Mouse (Mus musculus): ENCODE results near the gene Gm12169. TPM values are rescaled to one million over a fixed set of nuclear protein-coding genes. Genes with fewer than 3 reads are reported as not detected.

The Gm12169 gene
- total and polyA plus RNA-seq, 3 experiments: not detected

- peaks cover under 1% of the 10 kb centered on the region for H3K9me3 ChIP-seq (replicated peaks; ENCODE audit: low read length)
- no peak overlapping the region for H3K27ac ChIP-seq (ENCODE audit: insufficient read depth, low read depth)
- no peak overlapping the region for H3K9ac ChIP-seq (ENCODE audit: insufficient read depth, low read depth)
- no peaks in the 10 kb centered on the region for H3K27me3 ChIP-seq (replicated peaks)
- dilution Hi-C loops (cut with MboI; ENCODE audit: extremely low pct_ligation_motif_present, extremely low pct_unique_long_range_greater_than_20kb, low sequenced_read_pairs): no loop called here
- H3K36me3 ChIP-seq (replicated peaks in 1 of 2; ENCODE audit: control insufficient read depth in 1 of 2, insufficient read depth in 1 of 2, low read length in 1 of 2): no peaks in the 10 kb centered on the region
- no peak overlapping the region for H3K4me2 ChIP-seq (ENCODE audit: insufficient read depth, low read depth, poor library complexity, severe bottlenecking)
- no peak overlapping the region for H3K4me3 ChIP-seq (replicated peaks in 1 of 3; ENCODE audit: low read depth in 2 of 3, low read length in 2 of 3, poor library complexity in 1 of 3)
- DNase-seq (ENCODE audit: extremely low read depth): no peak
- H3K79me2 ChIP-seq (replicated peaks; ENCODE audit: control insufficient read depth, extremely low read depth, insufficient read depth, poor library complexity, severe bottlenecking): no peaks in the 10 kb centered on the region
- no peak for TF ChIP-seq NELFE (IDR thresholded peaks at IDR 0.05; ENCODE audit: low read depth, low read length)
- TF ChIP-seq CHD2 (IDR thresholded peaks at IDR 0.05; ENCODE audit: low read length): no peak
- TF ChIP-seq BHLHE40 (IDR thresholded peaks at IDR 0.05; ENCODE audit: low read depth, low read length): no peak
- no peak for TF ChIP-seq POLR2AphosphoS2 (IDR thresholded peaks at IDR 0.05; ENCODE audit: low read depth, low read length)
- TF ChIP-seq IRF4 (IDR thresholded peaks at IDR 0.05; ENCODE audit: low read depth, low read length): no peak
- no peak for TF ChIP-seq TBP (conservative IDR thresholded peaks at IDR 0.05; ENCODE audit: low read depth, low read length)
- H3K4me1 ChIP-seq (ENCODE audit: control insufficient read depth in 1 of 2, insufficient read depth in 2 of 2): peaks cover 0 to 3% of the 10 kb centered on the region in 2 experiments; a peak in 1 of 4 replicates
- in situ Hi-C loops (cut with MboI; ENCODE audit: low pct_ligation_motif_present, low pct_unique_long_range_greater_than_20kb, low sequenced_read_pairs): no loop called here
Observed at GRCm38 (mm10) chr11:46480517-46480916, 43.5 kb upstream of the Gm12169 start.

- peak; percentile 11 for DNase-seq (ENCODE audit: extremely low read depth)
- TF ChIP-seq E2F4 (IDR thresholded peaks at IDR 0.05; ENCODE audit: insufficient replicate concordance, low read depth, low read length) (no peak), USF1 (IDR thresholded peaks at IDR 0.05; ENCODE audit: low read depth, low read length) (no peak), CTCF (conservative IDR thresholded peaks at IDR 0.05 in 1 of 2, IDR thresholded peaks at IDR 0.05 in 1 of 2; ENCODE audit: low read depth in 2 of 2, low read length in 2 of 2) (peak in 1 of 2 experiments; percentile 71; a peak in 2 of 4 replicates), SMC3 (IDR thresholded peaks at IDR 0.05; ENCODE audit: low read depth, low read length) (peak; percentile 75), RAD21 (IDR thresholded peaks at IDR 0.05; ENCODE audit: low read depth, low read length) (peak; percentile 73)
- in situ Hi-C loops (cut with MboI; ENCODE audit: low pct_ligation_motif_present, low pct_unique_long_range_greater_than_20kb, low sequenced_read_pairs) (no loop called here), dilution Hi-C loops (cut with MboI; ENCODE audit: extremely low pct_ligation_motif_present, extremely low pct_unique_long_range_greater_than_20kb, low sequenced_read_pairs) (no loop called here)
- peaks cover 4% of the 10 kb centered on the region for H3K9me3 ChIP-seq (replicated peaks; ENCODE audit: low read length)
- no peak overlapping the region for H3K27ac ChIP-seq (ENCODE audit: insufficient read depth, low read depth)
- no peaks in the 10 kb centered on the region for H3K36me3 ChIP-seq (replicated peaks in 1 of 2; ENCODE audit: control insufficient read depth in 1 of 2, insufficient read depth in 1 of 2, low read length in 1 of 2)
- H3K4me3 ChIP-seq (replicated peaks in 1 of 3; ENCODE audit: low read depth in 2 of 3, low read length in 2 of 3, poor library complexity in 1 of 3): no peak overlapping the region
- no peaks in the 10 kb centered on the region for H3K79me2 ChIP-seq (replicated peaks; ENCODE audit: control insufficient read depth, extremely low read depth, insufficient read depth, poor library complexity, severe bottlenecking)
- no peaks in the 10 kb centered on the region for H3K4me1 ChIP-seq (ENCODE audit: control insufficient read depth in 1 of 2, insufficient read depth in 2 of 2)
- H3K9ac ChIP-seq (ENCODE audit: insufficient read depth, low read depth): no peak overlapping the region
- no peak overlapping the region for H3K4me2 ChIP-seq (ENCODE audit: insufficient read depth, low read depth, poor library complexity, severe bottlenecking)
- H3K27me3 ChIP-seq (replicated peaks): no peaks in the 10 kb centered on the region
Observed at GRCm38 (mm10) chr11:46488231-46488630, 35.8 kb upstream of the Gm12169 start.

GRCm38 (mm10) chr11:46488650-46489049 lies 35.4 kb upstream of the Gm12169 start:
- H3K4me2 ChIP-seq (ENCODE audit: insufficient read depth, low read depth, poor library complexity, severe bottlenecking): no peak overlapping the region
- dilution Hi-C loops (cut with MboI; ENCODE audit: extremely low pct_ligation_motif_present, extremely low pct_unique_long_range_greater_than_20kb, low sequenced_read_pairs): no loop called here
- H3K4me1 ChIP-seq (ENCODE audit: control insufficient read depth in 1 of 2, insufficient read depth in 2 of 2): no peaks in the 10 kb centered on the region
- H3K27ac ChIP-seq (ENCODE audit: insufficient read depth, low read depth): no peak overlapping the region
- H3K27me3 ChIP-seq (replicated peaks): no peaks in the 10 kb centered on the region
- H3K4me3 ChIP-seq (replicated peaks in 1 of 3; ENCODE audit: low read depth in 2 of 3, low read length in 2 of 3, poor library complexity in 1 of 3): no peak overlapping the region
- no peak overlapping the region for H3K9ac ChIP-seq (ENCODE audit: insufficient read depth, low read depth)
- in situ Hi-C loops (cut with MboI; ENCODE audit: low pct_ligation_motif_present, low pct_unique_long_range_greater_than_20kb, low sequenced_read_pairs): no loop called here
- no peak for DNase-seq (ENCODE audit: extremely low read depth)
- TF ChIP-seq SIN3A (IDR thresholded peaks at IDR 0.05; ENCODE audit: low read length): no peak
- no peak for TF ChIP-seq POLR2AphosphoS2 (IDR thresholded peaks at IDR 0.05; ENCODE audit: low read depth, low read length)
- no peak for TF ChIP-seq MXI1 (IDR thresholded peaks at IDR 0.05; ENCODE audit: low read depth, low read length)
- no peak for TF ChIP-seq UBTF (IDR thresholded peaks at IDR 0.05; ENCODE audit: low read depth, low read length)
- TF ChIP-seq BHLHE40 (IDR thresholded peaks at IDR 0.05; ENCODE audit: low read depth, low read length): no peak
- TF ChIP-seq CTCF (conservative IDR thresholded peaks at IDR 0.05 in 1 of 2, IDR thresholded peaks at IDR 0.05 in 1 of 2; ENCODE audit: low read depth in 2 of 2, low read length in 2 of 2): no peak
- TF ChIP-seq ZMIZ1 (IDR thresholded peaks at IDR 0.05; ENCODE audit: low read depth, low read length): no peak
- TF ChIP-seq ZKSCAN1 (IDR thresholded peaks at IDR 0.05; ENCODE audit: borderline replicate concordance, low read depth, low read length): no peak
- no peak for TF ChIP-seq JUND (conservative IDR thresholded peaks at IDR 0.05; ENCODE audit: low read depth, low read length)
- TF ChIP-seq ZC3H11A (IDR thresholded peaks at IDR 0.05; ENCODE audit: low read depth, low read length): no peak
- TF ChIP-seq POLR2A (IDR thresholded peaks at IDR 0.05; ENCODE audit: low read depth, low read length): no peak
- TF ChIP-seq RCOR1 (conservative IDR thresholded peaks at IDR 0.05; ENCODE audit: low read depth, low read length): no peak
- no peak for TF ChIP-seq KAT2A (IDR thresholded peaks at IDR 0.05; ENCODE audit: insufficient replicate concordance, low read length)
- no peaks in the 10 kb centered on the region for H3K36me3 ChIP-seq (replicated peaks in 1 of 2; ENCODE audit: control insufficient read depth in 1 of 2, insufficient read depth in 1 of 2, low read length in 1 of 2)
- peaks cover 4% of the 10 kb centered on the region for H3K9me3 ChIP-seq (replicated peaks; ENCODE audit: low read length)
- H3K79me2 ChIP-seq (replicated peaks; ENCODE audit: control insufficient read depth, extremely low read depth, insufficient read depth, poor library complexity, severe bottlenecking): no peaks in the 10 kb centered on the region

Measured in CH12.LX (cell line).